Mouse (Mus musculus): ENCODE measurements around the gene Gm20837.
"Not testable (repeated sequence)": the region's sequence is repeated elsewhere in the genome, so short reads cannot be mapped to it uniquely, and the experiment has no call there.

Gm20837 gene

DNA sequence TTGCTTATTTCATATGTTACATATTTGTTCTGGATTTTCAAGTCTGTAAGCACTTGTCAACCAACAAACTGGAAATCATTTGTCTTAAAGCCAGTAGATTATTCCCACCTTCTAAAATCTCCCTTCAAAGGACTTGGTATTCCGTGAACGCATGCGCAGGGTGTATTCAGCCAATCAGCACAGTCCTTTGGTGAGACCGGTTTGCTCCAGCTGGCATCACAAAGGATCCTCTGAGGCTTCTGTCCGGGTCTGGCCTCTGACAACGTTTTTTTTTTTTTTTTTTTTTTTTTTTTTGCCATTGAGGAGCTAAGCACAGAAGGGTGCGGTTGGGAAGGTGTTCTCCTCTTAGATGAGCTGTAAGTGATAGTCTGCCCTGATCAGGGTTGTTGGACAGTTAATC lies at the start of gene Gm20837:
TSS of gene Gm20837 (plus strand) at position 301 of the 400 bp plus-strand sequence.
- not testable (repeated sequence) for DNase-seq (ENCODE audit: low spot score)

Data from spleen, adult 12 weeks (tissue).